Mouse (Mus musculus) CD8-positive naive resting alpha-beta T cell, adult 2 months (primary cell): ENCODE data around the gene Cep128.

Experiments
- DNase-seq, 2 experiments: peaks; one replicate each; pipeline ENCODE4 v3.0.0; 2022; ENCODE audit warnings: low read depth in 2 of 2, low spot score in 2 of 2

The Cep128 gene

DNA sequence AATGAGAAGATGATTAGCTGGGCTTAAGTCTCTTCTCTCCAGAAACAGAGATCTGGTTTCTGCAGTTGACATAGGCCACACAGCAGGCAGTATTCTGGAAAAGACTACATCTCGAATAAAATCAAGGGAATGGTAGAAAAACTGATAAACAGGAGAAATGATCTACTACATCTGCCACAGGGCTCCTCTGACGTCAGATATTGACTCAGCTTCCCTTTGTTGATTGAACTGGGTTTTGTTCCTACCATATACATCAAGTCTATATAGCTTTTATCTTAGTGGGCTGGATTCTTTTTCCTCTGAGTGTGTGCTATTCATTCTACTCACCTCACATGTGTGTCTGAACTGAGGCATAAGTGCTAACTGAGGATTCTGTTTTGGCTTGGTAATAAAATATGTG, 200.3 kb downstream of the Cep128 start:
- no peak for DNase-seq

GRCm38 (mm10) chr12:91183304-91183855, 200.8 kb downstream of the Cep128 start:
- peak in 1 of 2 experiments; percentile 16 for DNase-seq

DNA sequence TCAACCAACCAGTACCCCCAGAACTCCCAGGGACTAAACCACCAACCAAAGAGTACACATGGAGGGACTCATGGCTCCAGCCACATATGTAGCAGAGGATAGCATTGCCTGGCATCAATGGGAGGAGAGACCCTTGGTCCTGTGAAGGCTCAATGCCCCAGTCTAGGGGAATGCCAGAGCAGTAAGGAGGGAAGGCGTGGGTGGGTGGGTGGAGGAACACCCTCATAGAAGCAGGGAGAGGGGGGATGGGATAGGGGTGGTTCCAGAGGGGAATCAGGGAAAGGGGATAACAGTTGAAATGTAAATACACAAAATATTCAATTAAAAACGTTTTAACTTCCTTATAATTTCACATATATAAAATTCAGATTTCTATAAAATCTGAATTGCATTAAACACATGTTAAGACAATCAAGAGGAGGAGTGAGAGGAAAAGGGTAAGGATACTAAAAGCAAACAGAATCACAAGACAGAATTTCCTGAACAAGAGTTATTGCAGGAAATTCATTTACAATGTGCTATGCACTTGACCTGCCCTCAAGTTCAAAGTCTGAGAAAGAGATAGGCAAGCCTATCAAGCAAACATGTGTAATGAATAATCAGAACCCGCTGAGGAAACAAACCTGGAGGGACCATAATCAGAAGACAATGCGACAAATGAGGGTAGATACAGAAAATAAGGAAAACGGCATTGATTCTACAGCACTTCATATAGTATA, 207.2 kb downstream of the Cep128 start:
- DNase-seq: no peak

- no peak for DNase-seq
Measured at GRCm38 (mm10) chr12:91171613-91172012, 212.6 kb downstream of the Cep128 start.

GRCm38 (mm10) chr12:91161015-91161730, 223.0 kb downstream of the Cep128 start:
- DNase-seq: no peak

DNA sequence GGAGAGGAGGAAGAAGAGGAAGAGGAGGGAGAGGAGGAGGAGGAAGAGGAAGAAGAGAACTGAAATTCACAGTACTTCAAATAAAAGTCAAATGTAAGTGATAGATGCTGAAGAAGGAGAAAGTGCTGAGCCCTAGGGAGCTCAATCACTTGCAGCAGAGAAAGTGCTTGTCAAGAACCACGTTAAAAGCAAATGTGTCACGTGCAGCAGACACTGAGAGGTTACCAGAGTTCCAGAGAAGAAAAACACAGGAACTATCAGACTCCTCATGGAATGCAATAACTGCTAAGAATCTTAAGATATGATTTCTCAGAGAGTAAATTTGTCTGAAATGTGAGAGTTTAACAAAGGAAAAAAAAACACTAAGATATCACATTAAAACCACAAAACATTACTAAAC, 225.7 kb downstream of the Cep128 start:
- no peak for DNase-seq

DNA sequence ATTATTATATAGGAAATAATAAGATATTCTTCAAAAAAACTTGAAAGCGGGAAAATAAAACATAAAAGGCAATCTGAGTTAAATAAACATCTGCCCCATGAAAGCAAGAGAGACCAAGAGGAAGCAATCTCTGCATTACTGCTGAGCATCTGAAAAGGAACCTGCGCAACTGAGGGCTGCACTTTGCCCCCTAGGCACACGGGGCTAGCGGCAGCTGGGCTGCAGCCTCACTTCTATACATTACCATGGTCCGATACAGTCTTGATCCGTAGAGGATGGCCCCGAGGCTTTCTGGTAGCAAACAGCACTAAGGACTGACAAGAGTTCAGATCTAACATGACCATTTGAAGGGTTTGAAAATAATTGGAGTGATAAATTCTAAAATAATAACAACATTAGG, 230.2 kb downstream of the Cep128 start:
- DNase-seq: no peak

DNA sequence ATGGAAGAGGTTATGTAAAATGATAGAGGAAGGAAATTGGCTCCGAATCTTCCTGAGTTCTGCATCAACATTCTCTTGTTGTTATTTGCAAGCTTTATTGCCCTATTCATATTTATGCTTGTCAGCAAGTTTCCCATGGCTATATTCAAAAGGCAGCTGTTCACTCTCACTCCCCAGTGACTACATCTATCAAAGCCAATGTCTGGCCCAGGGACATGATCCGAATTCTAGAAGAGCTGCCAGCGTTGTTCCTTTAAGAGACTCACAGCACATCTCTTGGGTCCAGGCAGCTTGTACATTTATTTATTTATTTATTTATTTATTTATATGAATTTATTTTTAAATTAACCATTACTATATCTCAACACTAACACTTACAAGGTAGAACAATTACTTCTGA, 235.1 kb downstream of the Cep128 start:
- DNase-seq: no peak

DNA sequence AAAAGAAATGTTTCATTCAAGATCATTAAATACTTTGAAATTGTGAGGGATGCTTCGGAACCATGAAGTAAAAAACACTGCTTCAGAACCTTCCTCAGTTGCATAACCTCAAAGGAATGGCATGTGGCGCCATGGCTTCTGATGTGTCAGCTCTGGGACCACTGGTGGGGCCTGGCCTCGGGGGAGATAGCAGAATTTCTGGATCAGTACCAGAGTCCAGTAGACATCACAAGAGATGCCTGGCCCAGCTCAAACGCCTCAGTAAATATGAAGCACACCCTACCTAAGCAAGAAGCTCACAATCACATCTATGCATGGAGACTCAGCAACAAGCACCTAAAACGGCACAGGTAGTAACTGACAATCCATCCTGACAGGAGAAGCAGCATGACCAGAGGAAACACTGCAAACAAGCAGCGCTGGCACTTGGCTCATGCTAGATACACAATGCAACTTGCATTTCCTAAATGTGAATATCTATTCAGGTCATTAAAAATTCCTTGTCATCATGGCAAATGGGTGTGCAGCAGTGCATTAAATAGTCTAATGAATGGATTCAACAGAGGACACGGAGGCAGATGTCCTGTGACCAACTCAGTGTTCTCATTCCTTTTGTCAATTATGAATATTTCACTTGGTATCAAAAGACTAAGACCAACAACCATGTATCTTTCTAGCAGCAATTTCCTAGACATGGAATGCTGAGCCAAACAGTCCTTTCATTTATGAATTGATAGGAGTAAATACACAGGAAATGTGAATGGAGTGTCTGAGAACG, 249.3 kb downstream of the Cep128 start:
- no peak for DNase-seq

DNA sequence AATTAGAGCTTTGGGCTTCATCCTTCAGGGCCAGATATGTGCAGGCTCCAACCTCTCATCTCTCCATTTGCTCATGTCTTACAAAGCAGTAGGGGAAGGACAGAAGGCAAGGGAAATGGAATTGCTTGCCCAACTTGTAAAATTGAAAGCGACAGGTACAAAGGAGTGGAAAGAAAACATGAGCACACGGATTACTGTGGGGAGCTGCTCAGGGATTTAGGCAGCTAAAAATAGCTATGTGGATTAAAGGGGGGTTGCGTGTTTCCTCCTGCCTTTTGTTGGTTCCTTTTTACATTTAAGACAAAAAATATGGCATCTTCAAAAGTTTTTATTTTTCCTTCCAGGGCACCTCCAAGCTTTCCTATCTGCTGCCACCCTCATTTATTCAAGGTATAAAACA, 269.2 kb downstream of the Cep128 start:
- DNase-seq: no peak

DNA sequence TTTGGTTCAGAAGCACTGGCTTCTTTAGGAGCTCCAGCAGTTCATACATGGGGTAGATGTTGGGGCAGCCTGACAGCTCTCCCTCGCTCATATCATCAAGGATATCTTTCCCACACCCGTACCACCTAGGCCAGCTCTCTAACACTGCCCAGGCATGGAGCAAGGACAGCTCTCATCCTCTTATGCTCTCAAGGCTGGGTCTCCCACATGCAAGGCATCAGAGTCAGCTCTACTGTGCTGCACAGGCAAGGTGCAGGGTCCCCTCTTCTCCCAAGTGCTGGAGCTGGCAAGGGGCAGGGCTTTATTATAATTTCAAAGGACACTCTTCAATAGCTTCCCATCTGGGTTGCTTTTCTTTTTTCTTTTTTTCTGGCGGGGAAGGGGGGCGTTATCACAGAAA, 280.9 kb downstream of the Cep128 start:
- no peak for DNase-seq

DNA sequence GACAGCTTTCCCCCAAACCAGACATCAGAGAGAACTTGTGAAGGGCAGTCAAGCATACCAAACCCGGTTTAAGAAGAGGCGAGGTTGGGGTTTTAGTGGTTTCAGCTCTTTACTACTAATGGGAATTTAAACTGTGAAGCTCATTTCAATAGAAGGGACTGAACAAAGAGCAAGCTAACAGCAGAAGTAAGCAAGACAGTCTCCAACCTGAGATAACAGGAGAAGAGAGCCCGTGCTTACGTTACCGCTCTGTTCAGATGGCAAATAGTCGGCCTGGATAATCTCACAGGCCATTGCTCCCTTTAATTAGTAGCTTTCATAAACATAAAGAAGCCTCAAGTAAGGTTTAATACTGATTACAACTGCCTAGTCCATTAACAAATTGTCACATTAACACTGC, 286.3 kb downstream of the Cep128 start:
- DNase-seq: no peak

GRCm38 (mm10) chr12:91096197-91096596, 288.0 kb downstream of the Cep128 start:
- DNase-seq: no peak

DNA sequence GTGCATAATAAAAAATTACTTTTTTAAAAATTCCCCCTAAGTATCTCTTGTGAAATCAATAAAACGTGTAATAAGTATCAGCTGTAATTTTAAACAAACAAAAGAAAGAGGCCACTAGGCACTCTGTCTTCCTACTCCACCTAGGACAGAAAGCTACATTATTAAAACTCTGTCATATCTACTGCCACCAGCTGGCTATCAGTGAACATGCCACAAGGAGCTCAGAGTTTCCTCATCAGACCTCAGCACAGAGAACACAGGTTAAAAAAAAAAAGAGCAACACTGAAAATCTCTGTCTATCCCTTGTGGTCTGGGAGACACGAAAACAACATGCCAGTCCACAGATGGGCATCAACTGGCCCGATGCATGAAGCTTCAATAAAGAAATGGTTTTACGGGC, 295.9 kb downstream of the Cep128 start:
- no peak for DNase-seq

DNA sequence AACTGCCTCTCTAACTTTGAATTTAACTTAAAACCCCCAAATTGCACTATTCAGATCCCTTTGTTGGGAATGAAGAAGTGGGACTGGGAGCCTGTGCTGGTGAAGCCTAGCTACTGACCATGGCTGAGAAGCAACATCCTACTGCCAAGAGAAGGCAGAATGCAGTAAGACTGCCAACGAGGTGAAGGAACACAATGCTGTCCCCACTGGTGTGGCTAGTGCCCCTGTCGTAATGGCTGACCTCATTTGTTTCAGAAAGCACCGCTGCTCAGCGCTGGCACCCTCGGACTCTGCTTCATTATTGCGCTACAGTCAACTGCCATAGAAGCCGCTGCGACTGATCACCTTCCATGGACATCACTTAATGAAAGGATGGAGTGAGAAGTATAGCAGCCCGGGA, 298.2 kb downstream of the Cep128 start:
- no peak for DNase-seq

DNA sequence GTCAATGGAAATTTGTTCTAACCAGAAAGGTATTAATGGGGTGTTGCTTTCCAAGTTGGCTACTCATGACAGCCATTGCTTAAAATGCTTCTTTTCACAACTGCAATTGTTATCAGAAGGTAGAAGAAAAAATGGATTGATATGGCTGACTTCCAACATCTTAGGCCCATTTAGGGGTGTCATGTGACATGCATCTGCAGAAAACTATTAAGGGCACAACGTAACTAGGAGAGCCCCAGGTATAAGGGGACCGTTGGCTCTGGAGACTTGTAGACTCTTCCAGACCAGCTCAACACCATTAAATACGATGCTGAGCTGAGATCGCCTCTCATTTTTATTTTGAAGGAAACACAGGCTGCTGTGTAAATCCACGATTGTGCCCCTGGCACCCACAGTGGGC, 308.6 kb downstream of the Cep128 start:
- no peak for DNase-seq

DNA sequence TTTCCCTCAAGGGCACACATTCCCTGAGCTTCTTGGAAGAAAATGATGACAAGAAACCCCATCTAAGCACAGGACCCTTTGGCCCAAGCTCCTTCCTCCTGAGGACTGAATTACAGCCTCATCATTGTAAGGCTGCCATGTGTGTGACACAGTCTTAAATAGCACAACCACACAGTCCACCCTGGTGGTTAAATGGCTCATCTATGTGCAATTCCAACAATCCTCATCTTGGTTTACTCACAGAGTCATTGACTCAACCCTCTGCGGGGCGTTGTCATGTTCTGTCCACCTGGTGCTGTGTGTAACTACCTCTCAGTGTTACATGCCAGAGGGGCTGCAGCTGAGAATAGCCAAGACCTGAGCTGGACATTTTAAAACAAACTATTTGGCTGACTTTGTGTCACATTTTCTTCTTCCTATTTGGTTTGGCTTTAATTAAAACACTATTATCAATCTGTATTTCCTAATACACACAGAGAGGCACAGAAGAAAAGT, 313.6 kb downstream of the Cep128 start:
- no peak for DNase-seq

DNA sequence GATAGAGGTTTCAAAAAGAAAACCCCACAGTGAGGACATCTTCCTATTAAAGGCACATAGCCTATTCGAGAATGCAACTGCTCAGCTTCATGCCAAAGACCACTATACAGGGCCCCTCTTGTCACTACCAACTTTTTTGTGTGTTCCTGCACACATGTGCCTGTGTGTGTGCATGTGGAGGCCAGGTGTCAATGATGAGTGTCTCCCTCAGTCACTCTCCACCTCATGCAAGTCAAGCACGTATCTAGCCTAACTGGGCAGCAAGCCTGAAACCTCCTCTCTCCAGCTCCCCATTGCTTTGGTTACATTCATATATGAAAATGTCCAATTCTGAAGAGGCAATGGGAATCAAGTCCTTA, 317.1 kb downstream of the Cep128 start:
- DNase-seq: no peak

GRCm38 (mm10) chr12:91066286-91067082, 317.7 kb downstream of the Cep128 start:
- no peak for DNase-seq

DNA sequence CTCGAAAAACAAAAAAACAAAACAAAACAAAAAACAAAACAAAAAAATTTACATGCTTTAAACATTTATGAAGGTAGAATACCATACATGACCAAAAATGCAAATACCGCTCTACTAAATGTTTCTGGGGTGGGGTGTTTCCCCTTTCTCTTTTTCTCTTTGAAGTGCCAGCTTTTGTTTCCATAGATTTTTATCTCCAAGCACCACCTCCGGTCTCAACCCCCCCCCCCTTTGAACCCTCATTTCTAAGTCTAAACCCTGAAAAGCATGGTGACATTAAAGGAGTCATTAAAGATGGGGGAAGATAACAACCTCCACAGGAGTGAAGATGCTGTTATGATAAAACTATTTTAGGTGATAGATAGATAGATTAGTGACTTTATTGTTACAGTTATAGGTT, 318.8 kb downstream of the Cep128 start:
- no peak for DNase-seq
